Mouse (Mus musculus): ENCODE results near the gene Ccr10.
"Not testable (repeated sequence)": the region's sequence is repeated elsewhere in the genome, so short reads cannot be mapped to it uniquely, and the experiment has no call there.

Ccr10 gene

GRCm38 (mm10) chr11:101170811-101171610, 4.2 kb downstream of the Ccr10 start, which contains the start of gene Plekhh3:
Gene Plekhh3 (minus strand): TSS chr11:101171351.
- peak; percentile 76 to 91 for DNase-seq

GRCm38 (mm10) chr11:101170354-101170810, 4.9 kb downstream of the Ccr10 start, which contains the start of gene Cntnap1:
Gene Cntnap1 (plus strand): TSS chr11:101170523.
- DNase-seq, result no peak

GRCm38 (mm10) chr11:101169301-101170107, 5.7 kb downstream of the Ccr10 start:
- DNase-seq, result no peak

- no peak for DNase-seq
Measured at GRCm38 (mm10) chr11:101168301-101168980, 6.8 kb downstream of the Ccr10 start.

- DNase-seq, result no peak
Measured at GRCm38 (mm10) chr11:101167963-101168300, 7.3 kb downstream of the Ccr10 start.

GRCm38 (mm10) chr11:101167211-101167962, 7.9 kb downstream of the Ccr10 start:
- no peak for DNase-seq

GRCm38 (mm10) chr11:101166357-101166756, 8.9 kb downstream of the Ccr10 start:
- no peak for DNase-seq

- DNase-seq, result no peak
Measured at GRCm38 (mm10) chr11:101164677-101165580, 10.3 kb downstream of the Ccr10 start.

GRCm38 (mm10) chr11:101164351-101164665, 10.9 kb downstream of the Ccr10 start:
- peak; percentile 28 to 43 for DNase-seq

GRCm38 (mm10) chr11:101163476-101164350, 11.5 kb downstream of the Ccr10 start:
- no peak for DNase-seq

- DNase-seq, result no peak
Measured at GRCm38 (mm10) chr11:101162772-101163171, 12.5 kb downstream of the Ccr10 start.

- no peak for DNase-seq
Measured at GRCm38 (mm10) chr11:101162301-101162700, 12.9 kb downstream of the Ccr10 start.

GRCm38 (mm10) chr11:101161551-101161950, 13.7 kb downstream of the Ccr10 start:
- no peak for DNase-seq

GRCm38 (mm10) chr11:101160981-101161505, 14.2 kb downstream of the Ccr10 start:
- DNase-seq, result not testable (repeated sequence)

GRCm38 (mm10) chr11:101160151-101160550, 15.1 kb downstream of the Ccr10 start:
- DNase-seq, result not testable (repeated sequence)

- DNase-seq, result peak; percentile 59 to 71
Measured at GRCm38 (mm10) chr11:101155728-101156371, 19.4 kb downstream of the Ccr10 start, which contains the start of gene Tubg2. Gene Tubg2 (plus strand): TSS chr11:101155907.

GRCm38 (mm10) chr11:101155151-101155550, 20.1 kb downstream of the Ccr10 start:
- DNase-seq, result no peak

GRCm38 (mm10) chr11:101154648-101155047, 20.6 kb downstream of the Ccr10 start:
- DNase-seq, result no peak

- no peak for DNase-seq
Measured at GRCm38 (mm10) chr11:101152825-101153224, 22.4 kb downstream of the Ccr10 start.
